Mouse (Mus musculus): ENCODE measurements around the gene Slc22a7. TPM values are rescaled to one million over a fixed set of nuclear protein-coding genes. Genes with fewer than 3 reads are reported as not detected.
A peak's percentile ranks its signal among the peaks of the same experiment; 100 is the strongest.

The Slc22a7 gene
- total RNA-seq, 2 experiments from 2014 or later: not detected

GRCm38 (mm10) chr17:46419717-46420116 lies 18.5 kb downstream of the Slc22a7 start:
- no peak; the same call in 1 of the 2 replicates for TF ChIP-seq CTCF (IDR thresholded peaks at IDR 0.05)
- H3K27ac ChIP-seq: no peak overlapping the region
- no peak overlapping the region for H3K4me3 ChIP-seq
- no peak for DNase-seq
- intact Hi-C loops (cut with DNase I): no loop called here

DNA sequence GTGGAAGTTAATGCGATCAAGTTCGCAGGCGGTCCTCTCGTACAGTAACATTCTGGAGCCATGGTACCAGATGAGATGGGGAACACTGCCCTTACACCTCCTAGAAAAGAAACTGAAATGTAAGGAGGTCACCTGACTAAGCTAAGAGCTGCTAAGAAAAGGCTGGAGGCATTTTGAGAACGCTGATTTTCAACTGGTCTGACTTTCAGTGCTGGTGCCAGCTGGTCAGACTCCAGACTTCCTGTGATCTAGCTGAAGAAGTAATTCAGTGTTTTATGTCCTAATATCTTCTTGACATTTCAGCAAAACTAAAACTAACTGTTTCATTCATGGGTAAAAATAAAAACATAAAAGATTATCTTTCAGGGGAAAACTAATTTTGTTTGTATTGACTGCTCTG lies 19.6 kb downstream of the Slc22a7 start:
- Histone ChIP-seq H3K4me3 (peak overlapping the region; percentile 19), H3K27ac (no peak overlapping the region; the same call in 1 of the 2 replicates)
- DNase-seq: peak; percentile 67
- TF ChIP-seq CTCF (IDR thresholded peaks at IDR 0.05): no peak
- intact Hi-C loops (cut with DNase I): no loop called here

GRCm38 (mm10) chr17:46408478-46408877 lies 29.8 kb downstream of the Slc22a7 start:
- Histone ChIP-seq H3K27ac (no peak overlapping the region), H3K4me3 (no peak overlapping the region)
- no peak for DNase-seq
- TF ChIP-seq CTCF (IDR thresholded peaks at IDR 0.05): peak; percentile 46
- intact Hi-C loops (cut with DNase I): no loop called here

- no peak for DNase-seq
- no peak overlapping the region for H3K27ac ChIP-seq
- no peak overlapping the region for H3K4me3 ChIP-seq
- intact Hi-C loops (cut with DNase I): no loop called here
- TF ChIP-seq CTCF (IDR thresholded peaks at IDR 0.05): no peak
Measured at GRCm38 (mm10) chr17:46394631-46395030, 43.6 kb downstream of the Slc22a7 start.

DNA sequence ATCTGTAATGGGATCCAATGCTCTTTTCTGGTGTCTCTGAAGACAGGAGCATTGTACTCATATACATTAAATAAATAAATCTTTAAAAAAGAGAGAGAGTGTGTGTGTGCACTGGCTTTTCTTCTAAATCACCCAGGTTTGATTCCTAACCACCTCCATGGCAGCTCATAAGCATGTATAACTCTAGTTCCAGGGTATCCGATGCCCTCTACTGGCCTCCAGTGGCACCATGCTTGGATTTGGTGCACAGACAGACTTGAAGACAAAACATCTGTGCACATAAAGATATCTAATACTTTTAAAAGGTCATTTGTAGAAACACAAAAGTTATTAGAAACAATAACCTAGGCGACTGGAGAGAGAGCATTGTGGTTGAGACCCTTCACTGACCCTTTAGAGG lies 45.2 kb downstream of the Slc22a7 start:
- no peak overlapping the region for H3K27ac ChIP-seq
- intact Hi-C loops (cut with DNase I): no loop called here
- H3K4me3 ChIP-seq: no peak overlapping the region
- TF ChIP-seq CTCF (IDR thresholded peaks at IDR 0.05): peak; percentile 63
- peak; percentile 34 for DNase-seq

DNA sequence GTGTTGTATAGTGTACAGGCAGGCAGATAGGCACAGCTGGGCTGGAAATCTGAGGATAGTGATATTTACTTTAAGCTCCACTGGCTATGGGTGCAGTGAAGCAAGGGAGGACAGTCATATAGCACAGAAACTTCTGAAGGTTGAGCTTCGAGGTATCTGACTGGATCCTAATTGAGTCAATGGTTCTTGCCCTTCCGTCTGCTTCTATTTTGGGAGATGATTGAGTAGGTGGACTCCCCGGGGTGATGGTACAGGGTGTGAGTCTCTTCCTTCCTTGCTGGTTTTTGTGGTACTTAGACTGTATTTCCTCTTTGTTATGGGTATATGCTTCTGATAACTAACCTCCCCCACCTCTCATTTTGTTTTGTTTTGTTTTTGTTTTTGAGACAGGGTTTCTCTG lies 50.1 kb downstream of the Slc22a7 start:
- DNase-seq: no peak
- no peak overlapping the region for H3K27ac ChIP-seq
- TF ChIP-seq CTCF (IDR thresholded peaks at IDR 0.05): no peak
- intact Hi-C loops (cut with DNase I): no loop called here
- no peak overlapping the region for H3K4me3 ChIP-seq

DNA sequence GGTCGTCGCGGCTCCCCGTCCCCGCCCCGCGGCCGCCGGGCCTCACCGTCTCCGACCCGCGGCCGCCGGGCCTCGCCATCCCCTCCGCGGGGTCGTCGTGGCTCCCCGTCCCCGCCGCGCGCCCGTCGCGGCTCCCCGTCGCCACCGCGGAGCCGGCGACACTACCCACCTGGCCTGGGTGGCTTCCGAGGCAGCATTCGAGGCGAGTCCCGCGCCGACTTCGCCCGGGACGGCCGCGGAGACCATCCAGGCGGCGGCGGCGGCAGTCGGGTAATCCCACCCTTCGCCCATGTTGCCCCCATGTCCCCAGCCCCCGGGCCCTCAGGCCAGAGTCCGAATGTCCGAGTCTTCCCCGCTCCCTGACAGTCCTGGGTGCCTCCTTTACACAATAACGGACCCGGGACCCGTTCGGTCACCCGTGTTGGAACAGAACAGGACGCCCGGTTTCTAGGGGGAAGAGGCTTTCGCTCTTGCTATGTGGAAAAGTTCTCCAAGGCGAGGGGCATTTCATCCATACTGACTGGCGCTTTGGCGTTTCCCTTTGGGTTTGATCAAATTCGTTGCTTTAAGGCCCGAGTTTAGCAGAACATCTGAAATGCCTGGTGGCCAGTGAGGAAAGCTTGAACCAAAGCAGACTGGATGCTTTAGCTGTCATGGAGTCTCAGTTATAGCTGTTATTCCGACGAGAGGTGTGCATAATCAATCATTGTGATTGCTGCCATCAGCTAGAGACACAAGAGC lies 54.0 kb downstream of the Slc22a7 start:
- peak overlapping the region; percentile 92 for H3K27ac ChIP-seq
- DNase-seq: peak; percentile 53
- intact Hi-C loops (cut with DNase I): loop anchor here (5.0 kb wide), 1 partner anchor 117 kb away; no protein-coding TSS in a partner anchor
- no peak for TF ChIP-seq CTCF (IDR thresholded peaks at IDR 0.05)
- H3K4me3 ChIP-seq: peak overlapping the region; percentile 95

GRCm38 (mm10) chr17:46383294-46384060 lies 54.8 kb downstream of the Slc22a7 start, which contains the start of gene Zfp318:
Gene Zfp318 (plus strand): TSS chr17:46383731.
- intact Hi-C loops (cut with DNase I): loop anchor here (5.0 kb wide), 1 partner anchor 116 kb away; no protein-coding TSS in a partner anchor
- peak; percentile 98 for DNase-seq
- peak within 1 kb of the TSS; percentile 92 for H3K27ac ChIP-seq

More at GRCm38 (mm10) chr17:46383294-46384060, 54.8 kb downstream of the Slc22a7 start, which contains the start of gene Zfp318:
- TF ChIP-seq CTCF (IDR thresholded peaks at IDR 0.05): peak; percentile 11; the same call in 1 of the 2 replicates
- peak within 1 kb of the TSS; percentile 95 for H3K4me3 ChIP-seq

Other genes with a start within 250 kb of the Slc22a7 start
- gene Polh, start 235.8 kb downstream of the Slc22a7 start, total RNA-seq (2021): 10 to 100 TPM; 11.8 to 14.1 TPM
- gene Xpo5, start 235.7 kb downstream of the Slc22a7 start, total RNA-seq (2021): 10 to 100 TPM; 10.8 to 12.2 TPM
- gene Polr1c, start 190.4 kb downstream of the Slc22a7 start, total RNA-seq (2021): 10 to 100 TPM; 13.7 to 14.5 TPM
- 10 to 100 TPM; 55.8 to 59.5 TPM for gene Yipf3, start 190.4 kb downstream of the Slc22a7 start, total RNA-seq (2021)
- under 1 TPM in 1 of 2 experiments, not detected in 1; 0.14 TPM for gene Lrrc73, start 184.9 kb downstream of the Slc22a7 start, total RNA-seq (2021)
- gene Tjap1, start 155.4 kb downstream of the Slc22a7 start, total RNA-seq (2021): 10 to 100 TPM; 37.2 to 43.8 TPM
- not detected for gene Dlk2, start 141.0 kb downstream of the Slc22a7 start, total RNA-seq (2021)
- gene Abcc10, start 110.1 kb downstream of the Slc22a7 start, total RNA-seq (2021): 1 to 10 TPM; 2.4 to 2.9 TPM
- 10 to 100 TPM; 14.1 to 17.4 TPM for gene Zfp318, start 54.7 kb downstream of the Slc22a7 start, total RNA-seq (2021)
- gene Crip3, start 9.5 kb downstream of the Slc22a7 start, total RNA-seq (2021): under 1 TPM; 0.33 to 0.66 TPM
- gene Ttbk1, start 49.2 kb upstream of the Slc22a7 start, total RNA-seq (2021): under 1 TPM; 0.08 to 0.22 TPM
- 1 to 10 TPM; 5.2 to 5.7 TPM for gene Dnph1, start 58.3 kb upstream of the Slc22a7 start, total RNA-seq (2021)
- gene Cul9, start 107.9 kb upstream of the Slc22a7 start, total RNA-seq (2021): 10 to 100 TPM; 13.8 to 15.5 TPM
- 10 to 100 TPM; 82.4 to 89.3 TPM for gene Srf, start 117.7 kb upstream of the Slc22a7 start, total RNA-seq (2021)
- gene Ptk7, start 191.0 kb upstream of the Slc22a7 start, total RNA-seq (2021): under 1 TPM; 0.28 to 0.78 TPM
- 10 to 100 TPM; 10.9 to 13.1 TPM for gene Klc4, start 207.6 kb upstream of the Slc22a7 start, total RNA-seq (2021)
- gene Mrpl2, start 207.8 kb upstream of the Slc22a7 start, total RNA-seq (2021): 100 to 1,000 TPM in 1 of 2 experiments, 10 to 100 TPM in 1; 82.7 to 120 TPM
- gene Cul7, start 211.9 kb upstream of the Slc22a7 start, total RNA-seq (2021): 1 to 10 TPM; 2.9 to 5.6 TPM
- gene Rrp36, start 235.9 kb upstream of the Slc22a7 start, total RNA-seq (2021): 10 to 100 TPM in 1 of 2 experiments, 1 to 10 TPM in 1; 7.9 to 12.6 TPM
- gene Mea1, start 240.3 kb upstream of the Slc22a7 start, total RNA-seq (2021): 10 to 100 TPM; 34.6 to 49.1 TPM
- gene Klhdc3, start 242.5 kb upstream of the Slc22a7 start, total RNA-seq (2021): 100 to 1,000 TPM in 1 of 2 experiments, 10 to 100 TPM in 1; 83.0 to 108 TPM